Mouse (Mus musculus): ENCODE data around the gene Rflnb. TPM values are rescaled to one million over a fixed set of nuclear protein-coding genes. Genes with fewer than 3 reads are reported as not detected.

Gene Rflnb
- 12.7 and 13.5 TPM in 2 replicates for polyA plus RNA-seq (2015; fragmentation: Nextera tagmentation; extraction: Ambion mirVana)

DNA sequence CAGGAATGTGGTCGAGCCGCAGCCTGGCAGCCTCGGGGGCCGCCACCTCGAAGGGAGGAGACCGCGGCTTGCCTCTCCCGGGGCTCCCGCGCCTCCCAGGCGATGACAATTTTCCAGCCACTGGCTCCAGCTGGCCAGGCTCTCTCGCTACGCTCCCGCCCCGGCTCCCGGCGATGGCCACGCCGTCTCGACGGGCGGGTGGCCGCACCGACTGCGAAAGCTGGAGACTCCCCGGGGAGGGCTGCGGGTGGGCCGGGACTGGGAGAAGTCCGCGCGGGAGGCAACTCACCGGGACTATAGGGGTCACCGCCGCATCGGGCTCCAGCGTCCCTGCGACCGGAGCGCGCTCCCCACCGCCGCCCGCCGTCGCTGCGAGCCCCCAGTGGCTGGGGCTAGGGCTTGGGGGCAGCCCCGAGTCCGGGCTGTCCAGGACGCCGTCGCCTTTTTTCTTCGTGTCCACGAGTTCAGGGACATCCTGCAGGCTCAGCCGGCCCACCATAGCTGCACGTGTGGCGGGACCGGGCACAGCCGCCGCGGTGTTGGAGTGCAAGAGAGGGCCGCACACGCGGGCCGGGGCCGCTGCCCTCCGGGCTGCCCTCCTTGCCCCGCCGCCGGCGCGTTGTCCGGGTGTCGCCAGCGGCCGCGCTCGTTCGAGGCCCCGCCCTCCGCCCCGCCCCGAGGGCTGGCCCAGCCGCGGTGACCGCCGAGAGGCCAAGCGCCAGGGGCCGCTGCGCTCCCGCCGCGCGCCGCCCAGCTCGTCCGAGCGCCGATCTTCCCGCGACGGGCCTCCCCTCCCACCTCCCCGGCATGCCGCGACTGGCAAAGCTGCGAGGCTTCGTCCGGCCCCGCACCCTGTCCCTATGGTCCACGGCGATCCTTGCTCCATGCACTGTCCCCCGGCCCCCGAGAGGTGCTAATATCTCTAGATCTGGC, at the start of gene Rflnb:
Gene Rflnb (minus strand): TSS at position 644 of the 933 bp plus-strand sequence.
- H3K27ac ChIP-seq (ENCODE audit: low read length): 0 out of 2 replicates have a peak within 1 kb of the TSS, but pooled peaks have one; percentile 6

DNA sequence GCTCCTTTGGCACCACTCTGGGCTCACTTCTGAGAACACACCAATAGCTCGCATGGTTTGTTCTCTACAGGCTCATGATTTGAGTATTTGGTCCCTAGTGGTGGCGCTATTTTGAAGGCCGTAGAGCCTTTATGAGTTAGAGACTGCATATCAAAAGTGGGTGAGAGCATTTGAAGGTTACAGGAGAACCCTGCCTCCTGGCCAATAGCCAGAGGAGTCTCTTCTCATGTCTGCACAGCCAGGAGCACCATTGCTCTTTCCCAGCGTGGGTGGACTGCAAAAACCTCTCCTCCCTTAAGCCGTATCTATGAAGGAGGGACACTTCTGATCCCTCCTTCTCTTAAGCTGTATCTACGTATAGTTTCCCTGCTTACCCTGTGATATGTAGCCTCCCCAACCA, 49.8 kb upstream of the Rflnb start:
- no peak overlapping the region for H3K27ac ChIP-seq (ENCODE audit: low read length)
- H3K9me3 ChIP-seq (replicated peaks; ENCODE audit: control insufficient read depth, low read length, poor library complexity, severe bottlenecking): no peaks in the 10 kb centered on the region
- H3K4me3 ChIP-seq (ENCODE audit: low read depth, low read length): no peak overlapping the region
- no peak for ATAC-seq
- no peaks in the 10 kb centered on the region for H3K4me1 ChIP-seq (ENCODE audit: control insufficient read depth, insufficient read depth, low read length)
- no peak overlapping the region for H3K9ac ChIP-seq (ENCODE audit: low read depth, low read length)
- H3K4me2 ChIP-seq (ENCODE audit: low read length): no peak overlapping the region
- WGBS: 88% methylated on average over 6 of the region's 6 CpGs
- peaks cover 31% of the 10 kb centered on the region for H3K36me3 ChIP-seq (ENCODE audit: control insufficient read depth, insufficient read depth, low read length)
- H3K27me3 ChIP-seq (ENCODE audit: control insufficient read depth, insufficient read depth, low read depth, low read length): no peaks in the 10 kb centered on the region

More for the DNA sequence above, at the start of gene Rflnb:
- no peaks in the 10 kb centered on the region for H3K9me3 ChIP-seq (replicated peaks; ENCODE audit: control insufficient read depth, low read length, poor library complexity, severe bottlenecking)
- H3K9ac ChIP-seq (ENCODE audit: low read depth, low read length): peak within 1 kb of the TSS; percentile 57
- H3K4me3 ChIP-seq (ENCODE audit: low read depth, low read length): peak within 1 kb of the TSS; percentile 64
- peak; percentile 85 for ATAC-seq
- peak within 1 kb of the TSS; percentile 67 for H3K4me2 ChIP-seq (ENCODE audit: low read length)
- no peaks in the 10 kb centered on the region for H3K36me3 ChIP-seq (ENCODE audit: control insufficient read depth, insufficient read depth, low read length)
- H3K4me1 ChIP-seq (ENCODE audit: control insufficient read depth, insufficient read depth, low read length): peaks cover 9% of the 10 kb centered on the region
- WGBS: under 1% methylated on average over 86 of the region's 112 CpGs
- peaks cover 5% of the 10 kb centered on the region; the same call in 1 of the 2 replicates for H3K27me3 ChIP-seq (ENCODE audit: control insufficient read depth, insufficient read depth, low read depth, low read length)

DNA sequence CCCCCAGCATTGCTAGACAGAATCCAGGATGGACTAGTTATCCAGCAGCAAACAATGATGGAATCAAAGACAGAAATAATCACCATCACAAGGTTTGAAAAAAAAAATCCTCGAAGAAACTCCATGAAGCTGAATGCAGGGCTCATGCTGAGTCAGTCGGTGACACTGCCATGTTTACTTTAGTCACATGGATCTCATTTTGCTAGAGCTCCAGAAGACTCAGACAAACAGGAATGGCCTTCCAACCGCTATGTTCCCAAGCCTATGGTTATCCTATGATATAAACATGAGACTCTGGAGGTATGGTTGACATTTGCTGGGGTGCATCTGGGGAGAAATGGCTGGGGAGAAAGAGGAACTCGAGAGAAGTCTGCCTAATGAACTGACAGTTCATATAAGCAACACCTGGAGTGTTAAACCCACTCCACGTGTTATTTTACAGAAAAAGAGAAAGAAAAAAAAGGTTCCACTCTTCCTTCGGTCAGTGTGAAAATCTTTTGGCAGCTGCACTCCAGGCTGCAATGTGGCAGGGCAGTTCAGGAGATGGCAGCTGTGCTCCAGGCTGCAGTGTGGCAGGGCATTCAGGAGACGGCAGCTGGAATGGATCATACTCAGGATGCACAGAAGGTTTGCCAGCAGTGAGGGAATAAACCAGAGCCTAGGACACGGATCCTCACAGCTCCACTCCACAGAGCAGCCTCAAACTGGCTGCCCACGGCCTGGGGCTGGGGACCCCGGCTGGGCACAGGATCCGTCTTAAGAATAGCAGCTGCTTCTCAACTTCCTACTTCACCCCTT, 46.9 kb upstream of the Rflnb start:
- Histone ChIP-seq H3K9me3 (replicated peaks; ENCODE audit: control insufficient read depth, low read length, poor library complexity, severe bottlenecking) (no peaks in the 10 kb centered on the region), H3K9ac (ENCODE audit: low read depth, low read length) (no peak overlapping the region), H3K4me3 (ENCODE audit: low read depth, low read length) (no peak overlapping the region), H3K4me1 (ENCODE audit: control insufficient read depth, insufficient read depth, low read length) (no peaks in the 10 kb centered on the region), H3K27ac (ENCODE audit: low read length) (no peak overlapping the region), H3K36me3 (ENCODE audit: control insufficient read depth, insufficient read depth, low read length) (peaks cover 4% of the 10 kb centered on the region; the same call in 1 of the 2 replicates), H3K27me3 (ENCODE audit: control insufficient read depth, insufficient read depth, low read depth, low read length) (no peaks in the 10 kb centered on the region), H3K4me2 (ENCODE audit: low read length) (no peak overlapping the region)
- no peak for ATAC-seq
- WGBS: 71% methylated on average over 11 of the region's 11 CpGs

DNA sequence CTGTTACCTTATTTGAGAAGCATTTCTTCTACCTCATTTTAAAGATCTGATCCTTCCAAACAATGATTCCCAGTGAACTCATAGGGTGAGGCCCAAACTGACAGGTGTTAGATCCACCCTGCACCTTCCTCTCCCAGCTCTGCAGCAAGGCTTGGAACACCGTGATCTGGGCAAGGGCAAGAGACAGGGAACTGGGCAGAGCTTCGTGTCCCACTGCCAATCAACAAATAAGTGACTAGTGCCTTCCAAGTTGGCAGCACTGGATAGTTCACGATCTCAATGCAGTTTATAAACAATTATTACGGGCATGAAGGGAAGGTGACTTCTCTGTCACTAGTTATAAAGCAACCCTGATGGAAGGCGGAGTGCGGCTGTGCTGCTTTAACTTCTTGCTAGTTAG, 42.2 kb upstream of the Rflnb start:
- Histone ChIP-seq H3K4me3 (ENCODE audit: low read depth, low read length) (no peak overlapping the region), H3K4me1 (ENCODE audit: control insufficient read depth, insufficient read depth, low read length) (no peaks in the 10 kb centered on the region), H3K9me3 (replicated peaks; ENCODE audit: control insufficient read depth, low read length, poor library complexity, severe bottlenecking) (no peaks in the 10 kb centered on the region), H3K27ac (ENCODE audit: low read length) (no peak overlapping the region), H3K36me3 (ENCODE audit: control insufficient read depth, insufficient read depth, low read length) (no peaks in the 10 kb centered on the region; the same call in none of the 2 replicates), H3K4me2 (ENCODE audit: low read length) (no peak overlapping the region), H3K27me3 (ENCODE audit: control insufficient read depth, insufficient read depth, low read depth, low read length) (no peaks in the 10 kb centered on the region), H3K9ac (ENCODE audit: low read depth, low read length) (no peak overlapping the region)
- 91% methylated on average over 6 of the region's 6 CpGs for WGBS
- ATAC-seq: no peak

DNA sequence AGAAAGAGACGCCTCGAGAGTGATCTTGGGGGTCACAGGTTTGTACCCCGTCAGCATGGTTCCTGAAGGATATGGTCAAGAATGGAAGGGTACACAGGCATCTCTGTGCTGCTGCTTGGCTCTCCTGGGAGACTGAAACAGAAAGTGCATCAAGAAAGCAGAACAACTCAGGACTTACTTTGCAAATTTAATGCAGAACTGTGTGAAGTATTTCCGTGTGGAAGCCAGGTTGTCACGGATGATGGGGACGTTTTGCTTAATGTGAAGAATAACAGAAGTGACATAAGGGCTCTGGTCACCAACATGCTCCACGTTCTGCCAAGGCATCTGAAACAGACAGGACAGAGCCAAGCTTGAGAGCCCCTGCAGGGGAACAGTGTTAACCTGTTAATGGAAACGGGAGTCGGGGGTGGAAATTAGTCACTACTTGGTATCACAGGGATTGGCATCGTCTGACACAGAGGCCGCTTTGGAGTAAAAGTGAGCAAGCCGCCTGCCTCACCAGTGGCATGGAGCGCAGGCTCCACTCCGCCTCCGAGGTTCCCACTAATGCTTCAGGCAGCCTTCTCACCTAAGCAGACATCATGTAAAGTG, 39.1 kb upstream of the Rflnb start:
- WGBS: 90% methylated on average over 15 of the region's 15 CpGs

DNA sequence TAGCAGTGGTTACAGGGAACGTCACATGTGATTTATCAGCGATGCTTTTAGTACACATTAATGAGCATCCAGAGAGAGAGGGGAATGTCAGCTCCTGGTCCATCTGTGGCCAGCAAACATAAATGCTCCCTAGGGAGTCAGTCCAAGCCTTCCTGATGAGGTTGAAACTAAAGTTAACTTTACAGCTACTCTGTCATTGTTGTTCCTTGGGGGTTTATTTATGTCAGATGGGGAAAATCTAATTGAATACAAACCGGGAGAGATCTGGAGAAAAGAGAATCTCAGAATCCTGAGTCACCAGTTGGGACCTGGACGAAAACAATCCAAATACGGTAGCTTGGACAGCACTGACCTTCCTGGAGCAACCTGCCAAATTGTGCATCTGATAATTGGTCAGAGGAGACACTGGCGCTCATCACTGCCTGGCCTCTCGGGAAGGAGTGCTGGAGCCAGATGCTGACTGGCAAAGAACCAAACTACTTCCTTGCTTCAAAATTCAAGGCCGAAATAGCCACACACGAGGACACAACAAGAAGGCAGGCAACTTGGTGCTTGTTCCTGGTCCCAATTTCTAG, 38.0 kb upstream of the Rflnb start:
- no peaks in the 10 kb centered on the region for H3K9me3 ChIP-seq (replicated peaks; ENCODE audit: control insufficient read depth, low read length, poor library complexity, severe bottlenecking)
- H3K4me1 ChIP-seq (ENCODE audit: control insufficient read depth, insufficient read depth, low read length): no peaks in the 10 kb centered on the region
- H3K27ac ChIP-seq (ENCODE audit: low read length): no peak overlapping the region
- no peak overlapping the region for H3K4me2 ChIP-seq (ENCODE audit: low read length)
- 87% methylated on average over 9 of the region's 9 CpGs for WGBS
- no peak for ATAC-seq
- H3K36me3 ChIP-seq (ENCODE audit: control insufficient read depth, insufficient read depth, low read length): peaks cover 2% of the 10 kb centered on the region
- no peak overlapping the region for H3K4me3 ChIP-seq (ENCODE audit: low read depth, low read length)
- no peaks in the 10 kb centered on the region for H3K27me3 ChIP-seq (ENCODE audit: control insufficient read depth, insufficient read depth, low read depth, low read length)
- no peak overlapping the region for H3K9ac ChIP-seq (ENCODE audit: low read depth, low read length)

More for the DNA sequence above, 39.1 kb upstream of the Rflnb start:
- H3K9me3 ChIP-seq (replicated peaks; ENCODE audit: control insufficient read depth, low read length, poor library complexity, severe bottlenecking): no peaks in the 10 kb centered on the region
- no peaks in the 10 kb centered on the region for H3K4me1 ChIP-seq (ENCODE audit: control insufficient read depth, insufficient read depth, low read length)
- no peak overlapping the region for H3K9ac ChIP-seq (ENCODE audit: low read depth, low read length)
- H3K4me2 ChIP-seq (ENCODE audit: low read length): no peak overlapping the region
- H3K36me3 ChIP-seq (ENCODE audit: control insufficient read depth, insufficient read depth, low read length): no peaks in the 10 kb centered on the region; the same call in none of the 2 replicates
- ATAC-seq: no peak
- no peaks in the 10 kb centered on the region for H3K27me3 ChIP-seq (ENCODE audit: control insufficient read depth, insufficient read depth, low read depth, low read length)
- H3K4me3 ChIP-seq (ENCODE audit: low read depth, low read length): no peak overlapping the region
- no peak overlapping the region for H3K27ac ChIP-seq (ENCODE audit: low read length)

DNA sequence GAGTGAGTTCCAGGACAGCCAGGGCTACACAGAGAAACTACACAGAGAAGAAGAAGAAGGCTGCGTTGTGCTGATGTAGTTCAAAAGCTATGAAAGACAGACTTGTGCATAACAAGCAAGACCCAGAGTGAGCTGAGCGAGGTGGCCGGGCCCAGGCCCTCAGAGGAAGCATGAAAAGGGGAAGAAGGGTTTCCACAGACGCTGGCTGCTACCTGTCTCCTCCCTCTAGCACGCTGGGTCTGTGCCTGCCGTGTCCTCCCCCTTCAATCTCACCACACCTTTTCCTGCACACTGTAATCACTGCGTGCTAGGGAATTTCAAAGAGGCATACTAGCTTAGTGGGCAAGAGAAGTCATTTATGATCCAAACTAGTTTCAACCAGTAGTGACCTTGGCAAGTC, 36.8 kb upstream of the Rflnb start:
- Histone ChIP-seq H3K36me3 (ENCODE audit: control insufficient read depth, insufficient read depth, low read length) (peaks cover 2% of the 10 kb centered on the region), H3K27ac (ENCODE audit: low read length) (no peak overlapping the region), H3K27me3 (ENCODE audit: control insufficient read depth, insufficient read depth, low read depth, low read length) (no peaks in the 10 kb centered on the region), H3K4me3 (ENCODE audit: low read depth, low read length) (no peak overlapping the region), H3K9me3 (replicated peaks; ENCODE audit: control insufficient read depth, low read length, poor library complexity, severe bottlenecking) (no peaks in the 10 kb centered on the region), H3K9ac (ENCODE audit: low read depth, low read length) (no peak overlapping the region), H3K4me1 (ENCODE audit: control insufficient read depth, insufficient read depth, low read length) (no peaks in the 10 kb centered on the region), H3K4me2 (ENCODE audit: low read length) (no peak overlapping the region)
- no peak for ATAC-seq
- 88% methylated on average over 7 of the region's 7 CpGs for WGBS

DNA sequence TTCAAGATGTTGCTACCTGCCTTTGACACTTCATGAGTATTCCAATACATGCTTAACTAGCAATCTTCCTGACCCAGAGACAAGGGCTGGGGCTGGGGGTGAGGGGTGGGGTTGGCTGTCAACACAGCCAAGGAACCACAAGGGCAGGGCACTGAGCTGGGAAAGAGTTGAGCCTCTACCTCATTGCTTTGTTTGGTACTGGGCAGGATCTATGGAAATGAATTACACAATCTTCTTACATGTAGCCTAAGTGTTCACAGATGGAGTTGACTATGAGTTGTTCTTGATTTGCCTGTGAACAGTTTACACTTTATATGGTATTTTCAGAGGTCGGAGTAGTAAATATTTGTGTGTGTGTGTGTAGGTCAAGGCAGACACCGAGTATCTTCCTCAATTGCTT, 33.3 kb upstream of the Rflnb start:
- Histone ChIP-seq H3K27me3 (ENCODE audit: control insufficient read depth, insufficient read depth, low read depth, low read length) (no peaks in the 10 kb centered on the region), H3K4me2 (ENCODE audit: low read length) (no peak overlapping the region), H3K9ac (ENCODE audit: low read depth, low read length) (no peak overlapping the region), H3K27ac (ENCODE audit: low read length) (no peak overlapping the region), H3K4me3 (ENCODE audit: low read depth, low read length) (no peak overlapping the region), H3K4me1 (ENCODE audit: control insufficient read depth, insufficient read depth, low read length) (no peaks in the 10 kb centered on the region), H3K36me3 (ENCODE audit: control insufficient read depth, insufficient read depth, low read length) (peaks cover 2% of the 10 kb centered on the region; the same call in 1 of the 2 replicates), H3K9me3 (replicated peaks; ENCODE audit: control insufficient read depth, low read length, poor library complexity, severe bottlenecking) (no peaks in the 10 kb centered on the region)
- no peak for ATAC-seq
- 97% methylated on average over 2 of the region's 2 CpGs for WGBS
